Mouse (Mus musculus): ENCODE measurements at regions not wholly inside any gene's neighbourhood (a gene's known extent, or its start where the extent isn't known, plus 50 kb on each side); places are given as distances from the start of the nearest gene placed in this dataset.

GRCm38 (mm10) chr13:51936441-51936840, 90.0 kb downstream of the Gadd45g start:
- Histone ChIP-seq H3K9ac (ENCODE audit: low read depth, poor library complexity, severe bottlenecking) (no peak overlapping the region), H3K27me3 (ENCODE audit: control insufficient read depth, insufficient read depth, low read length, poor library complexity, severe bottlenecking) (no peaks in the 10 kb centered on the region), H3K4me1 (ENCODE audit: control insufficient read depth, insufficient read depth, low read length) (no peaks in the 10 kb centered on the region), H3K4me3 (ENCODE audit: low read depth, low read length) (no peak overlapping the region), H3K27ac (ENCODE audit: insufficient read depth, low read length) (no peak overlapping the region), H3K36me3 (ENCODE audit: control insufficient read depth, insufficient read depth, low read length, poor library complexity, severe bottlenecking) (no peaks in the 10 kb centered on the region), H3K9me3 (replicated peaks; ENCODE audit: control insufficient read depth, insufficient read depth, low read length, poor library complexity, severe bottlenecking) (no peaks in the 10 kb centered on the region)
- no peak for TF ChIP-seq EP300 (IDR thresholded peaks at IDR 0.05; ENCODE audit: insufficient read depth, low read depth, low read length)
- no peak for TF ChIP-seq POLR2A (IDR thresholded peaks at IDR 0.05; ENCODE audit: insufficient read depth, low read length)
- no peak for TF ChIP-seq CTCF (IDR thresholded peaks at IDR 0.05; ENCODE audit: low read depth, low read length)

DNA sequence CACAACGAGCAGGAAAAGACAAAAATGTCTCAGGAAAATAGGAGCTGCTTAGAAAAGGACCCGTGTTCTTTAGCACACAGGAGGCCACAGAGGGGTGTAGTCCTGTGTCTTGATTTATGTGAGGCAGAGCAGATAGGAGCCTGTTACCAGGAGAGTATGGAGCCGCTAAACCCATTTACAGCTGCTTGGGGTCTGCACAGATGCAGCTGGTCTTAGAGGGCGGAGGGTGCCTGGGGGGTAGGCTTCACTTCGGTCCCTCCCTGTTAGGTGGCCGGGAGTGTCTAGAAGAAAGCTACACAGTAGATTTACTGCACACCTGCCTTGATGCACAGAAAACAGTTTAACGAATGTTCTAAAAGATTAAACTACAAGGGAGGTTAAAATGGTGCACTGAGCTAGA, 91.4 kb downstream of the Gadd45g start:
- TF ChIP-seq CTCF (IDR thresholded peaks at IDR 0.05; ENCODE audit: low read depth, low read length) = no peak
- TF ChIP-seq EP300 (IDR thresholded peaks at IDR 0.05; ENCODE audit: insufficient read depth, low read depth, low read length) = no peak
- no peak for TF ChIP-seq POLR2A (IDR thresholded peaks at IDR 0.05; ENCODE audit: insufficient read depth, low read length)
- Histone ChIP-seq H3K27me3 (ENCODE audit: control insufficient read depth, insufficient read depth, low read length, poor library complexity, severe bottlenecking) (no peaks in the 10 kb centered on the region), H3K4me1 (ENCODE audit: control insufficient read depth, insufficient read depth, low read length) (no peaks in the 10 kb centered on the region), H3K9me3 (replicated peaks; ENCODE audit: control insufficient read depth, insufficient read depth, low read length, poor library complexity, severe bottlenecking) (no peaks in the 10 kb centered on the region), H3K27ac (ENCODE audit: insufficient read depth, low read length) (no peak overlapping the region), H3K9ac (ENCODE audit: low read depth, poor library complexity, severe bottlenecking) (no peak overlapping the region), H3K36me3 (ENCODE audit: control insufficient read depth, insufficient read depth, low read length, poor library complexity, severe bottlenecking) (no peaks in the 10 kb centered on the region), H3K4me3 (ENCODE audit: low read depth, low read length) (no peak overlapping the region)

- no peak overlapping the region for H3K4me3 ChIP-seq (ENCODE audit: low read depth, low read length)
- no peaks in the 10 kb centered on the region for H3K36me3 ChIP-seq (ENCODE audit: control insufficient read depth, insufficient read depth, low read length, poor library complexity, severe bottlenecking)
- TF ChIP-seq EP300 (IDR thresholded peaks at IDR 0.05; ENCODE audit: insufficient read depth, low read depth, low read length) = no peak
- TF ChIP-seq POLR2A (IDR thresholded peaks at IDR 0.05; ENCODE audit: insufficient read depth, low read length) = no peak
- no peak for TF ChIP-seq CTCF (IDR thresholded peaks at IDR 0.05; ENCODE audit: low read depth, low read length)
- no peaks in the 10 kb centered on the region for H3K4me1 ChIP-seq (ENCODE audit: control insufficient read depth, insufficient read depth, low read length)
- no peak overlapping the region for H3K27ac ChIP-seq (ENCODE audit: insufficient read depth, low read length)
- no peaks in the 10 kb centered on the region for H3K9me3 ChIP-seq (replicated peaks; ENCODE audit: control insufficient read depth, insufficient read depth, low read length, poor library complexity, severe bottlenecking)
- H3K9ac ChIP-seq (ENCODE audit: low read depth, poor library complexity, severe bottlenecking) = no peak overlapping the region
- no peaks in the 10 kb centered on the region; the same call in 1 of the 2 replicates for H3K27me3 ChIP-seq (ENCODE audit: control insufficient read depth, insufficient read depth, low read length, poor library complexity, severe bottlenecking)
These were observed 92.8 kb downstream of the Gadd45g start for GRCm38 (mm10) chr13:51939262-51939661.

DNA sequence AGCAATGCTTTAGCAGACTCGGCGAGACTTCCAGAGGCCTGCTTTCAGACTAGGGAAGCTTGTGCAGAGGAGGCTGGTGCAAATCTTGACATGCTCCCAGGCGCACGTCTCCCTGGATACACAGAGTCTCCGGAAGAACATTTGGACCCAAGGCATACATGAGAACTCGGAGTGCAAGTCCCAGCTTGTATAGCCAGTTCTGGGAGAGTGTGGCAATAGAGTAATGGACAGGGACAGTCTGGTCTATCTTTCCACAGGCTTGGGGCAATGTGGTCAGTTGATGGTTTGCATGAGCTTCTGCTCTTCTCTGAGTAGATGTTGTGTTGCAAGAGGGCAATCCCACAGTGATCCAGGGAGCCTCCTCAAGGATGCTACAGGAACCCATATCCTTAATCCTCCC, 93.2 kb downstream of the Gadd45g start:
- no peaks in the 10 kb centered on the region for H3K9me3 ChIP-seq (replicated peaks; ENCODE audit: control insufficient read depth, insufficient read depth, low read length, poor library complexity, severe bottlenecking)
- H3K27me3 ChIP-seq (ENCODE audit: control insufficient read depth, insufficient read depth, low read length, poor library complexity, severe bottlenecking) = no peaks in the 10 kb centered on the region; the same call in 1 of the 2 replicates
- no peaks in the 10 kb centered on the region for H3K4me1 ChIP-seq (ENCODE audit: control insufficient read depth, insufficient read depth, low read length)
- H3K9ac ChIP-seq (ENCODE audit: low read depth, poor library complexity, severe bottlenecking) = no peak overlapping the region
- H3K4me3 ChIP-seq (ENCODE audit: low read depth, low read length) = no peak overlapping the region
- no peaks in the 10 kb centered on the region for H3K36me3 ChIP-seq (ENCODE audit: control insufficient read depth, insufficient read depth, low read length, poor library complexity, severe bottlenecking)
- TF ChIP-seq CTCF (IDR thresholded peaks at IDR 0.05; ENCODE audit: low read depth, low read length) = no peak
- no peak for TF ChIP-seq EP300 (IDR thresholded peaks at IDR 0.05; ENCODE audit: insufficient read depth, low read depth, low read length)
- no peak for TF ChIP-seq POLR2A (IDR thresholded peaks at IDR 0.05; ENCODE audit: insufficient read depth, low read length)
- H3K27ac ChIP-seq (ENCODE audit: insufficient read depth, low read length) = no peak overlapping the region

- Histone ChIP-seq H3K9ac (ENCODE audit: low read depth, poor library complexity, severe bottlenecking) (no peak overlapping the region), H3K27me3 (ENCODE audit: control insufficient read depth, insufficient read depth, low read length, poor library complexity, severe bottlenecking) (no peaks in the 10 kb centered on the region; the same call in 1 of the 2 replicates), H3K27ac (ENCODE audit: insufficient read depth, low read length) (no peak overlapping the region), H3K4me1 (ENCODE audit: control insufficient read depth, insufficient read depth, low read length) (no peaks in the 10 kb centered on the region), H3K4me3 (ENCODE audit: low read depth, low read length) (no peak overlapping the region), H3K36me3 (ENCODE audit: control insufficient read depth, insufficient read depth, low read length, poor library complexity, severe bottlenecking) (no peaks in the 10 kb centered on the region), H3K9me3 (replicated peaks; ENCODE audit: control insufficient read depth, insufficient read depth, low read length, poor library complexity, severe bottlenecking) (no peaks in the 10 kb centered on the region)
- TF ChIP-seq EP300 (IDR thresholded peaks at IDR 0.05; ENCODE audit: insufficient read depth, low read depth, low read length) = no peak
- TF ChIP-seq POLR2A (IDR thresholded peaks at IDR 0.05; ENCODE audit: insufficient read depth, low read length) = no peak
- no peak for TF ChIP-seq CTCF (IDR thresholded peaks at IDR 0.05; ENCODE audit: low read depth, low read length)
These were observed 99.7 kb downstream of the Gadd45g start for GRCm38 (mm10) chr13:51946171-51946570.

- Histone ChIP-seq H3K4me1 (ENCODE audit: control insufficient read depth, insufficient read depth, low read length) (no peaks in the 10 kb centered on the region), H3K9ac (ENCODE audit: low read depth, poor library complexity, severe bottlenecking) (no peak overlapping the region), H3K27ac (ENCODE audit: insufficient read depth, low read length) (no peak overlapping the region), H3K36me3 (ENCODE audit: control insufficient read depth, insufficient read depth, low read length, poor library complexity, severe bottlenecking) (no peaks in the 10 kb centered on the region), H3K9me3 (replicated peaks; ENCODE audit: control insufficient read depth, insufficient read depth, low read length, poor library complexity, severe bottlenecking) (no peaks in the 10 kb centered on the region), H3K27me3 (ENCODE audit: control insufficient read depth, insufficient read depth, low read length, poor library complexity, severe bottlenecking) (no peaks in the 10 kb centered on the region), H3K4me3 (ENCODE audit: low read depth, low read length) (no peak overlapping the region)
- no peak for TF ChIP-seq POLR2A (IDR thresholded peaks at IDR 0.05; ENCODE audit: insufficient read depth, low read length)
- TF ChIP-seq EP300 (IDR thresholded peaks at IDR 0.05; ENCODE audit: insufficient read depth, low read depth, low read length) = no peak
- no peak for TF ChIP-seq CTCF (IDR thresholded peaks at IDR 0.05; ENCODE audit: low read depth, low read length)
These were observed 102.4 kb downstream of the Gadd45g start for GRCm38 (mm10) chr13:51948896-51949295.

Measured in ES-Bruce4 (cell line).